Mouse (Mus musculus) stomach, postnatal 0 days (tissue): ENCODE results near the gene Enpp7. TPM values are rescaled to one million over a fixed set of nuclear protein-coding genes. Genes with fewer than 3 reads are reported as not detected.

Experiments used
- ATAC-seq: fragments of 200-750 bp; cut with Nextera tagmentation; 2 replicates; pipeline ENCODE4 v1.8.0; 2017; ENCODE audit not compliant: low FRiP score, low TSS enrichment
- DNase-seq: peaks from one replicate; pipeline ENCODE4 v3.0.0-alpha.2; 2016; ENCODE audit warnings: low spot score
- H3K27ac ChIP-seq: fragments of 300-500 bp; sonication (generic); replicated peaks from 2 replicates; pipeline ENCODE4 v1.5.1; 2014; ENCODE audit warnings: mild to moderate bottlenecking, control low read depth
- H3K27me3 ChIP-seq: fragments of 300-500 bp; sonication (generic); 2 replicates; pipeline ENCODE4 v1.6.1; 2014; ENCODE audit warnings: low read length; ENCODE audit not compliant: control insufficient read depth, insufficient read depth
- H3K36me3 ChIP-seq: fragments of 300-500 bp; sonication (generic); 2 replicates; pipeline ENCODE4 v1.6.1; 2014; ENCODE audit warnings: low read length, mixed read lengths; ENCODE audit not compliant: control insufficient read depth, insufficient read depth
- H3K4me1 ChIP-seq: fragments of 300-500 bp; sonication (generic); replicated peaks from 2 replicates; pipeline ENCODE4 v1.6.1; 2014; ENCODE audit warnings: antibody characterized with exemption; ENCODE audit not compliant: control insufficient read depth, insufficient read depth
- H3K4me2 ChIP-seq: fragments of 300-500 bp; sonication (generic); replicated peaks from 2 replicates; pipeline ENCODE4 v1.6.1; 2014; ENCODE audit warnings: low read depth, mild to moderate bottlenecking, control low read depth, moderate library complexity
- H3K4me3 ChIP-seq: fragments of 300-500 bp; sonication (generic); 2 replicates; pipeline ENCODE4 v1.5.1; 2014; ENCODE audit warnings: low read depth, low read length, control low read depth
- H3K9ac ChIP-seq: fragments of 300-500 bp; sonication (generic); 2 replicates; pipeline ENCODE4 v1.6.1; 2014; ENCODE audit warnings: mild to moderate bottlenecking, low read length, control low read depth, mixed read lengths
- H3K9me3 ChIP-seq: fragments of 300-500 bp; sonication (generic); 2 replicates; pipeline ENCODE4 v1.6.1; 2016; ENCODE audit warnings: low read length; ENCODE audit not compliant: control insufficient read depth
- CTCF ChIP-seq: IDR thresholded peaks from 2 replicates; pipeline ENCODE4 v1.5.1; 2016; ENCODE audit warnings: antibody characterized with exemption, low read depth, mild to moderate bottlenecking, moderate library complexity
- EP300 ChIP-seq: optimal IDR thresholded peaks from 2 replicates; pipeline ENCODE3; 2016; ENCODE audit warnings: antibody characterized with exemption
- WGBS: fragments of 180-500 bp; shearing (Covaris S2); extraction: QIAGEN DNeasy Blood & Tissue Kit; methylation state at CpG from one replicate; pipeline ENCODE4 v1.1.7; 2014; 5-methylcytosine and 5-hydroxymethylcytosine counted together
- polyA plus RNA-seq: library from polyadenylated mRNA; unstranded; fragments of >200 nt; fragmentation: Nextera tagmentation; extraction: Ambion mirVana; gene quantifications from 2 replicates; pipeline ENCODE4 v1.2.1, GENCODE M21; 2015

The Enpp7 gene
- polyA plus RNA-seq, 1 experiment from 2014 or later, result not detected

DNA sequence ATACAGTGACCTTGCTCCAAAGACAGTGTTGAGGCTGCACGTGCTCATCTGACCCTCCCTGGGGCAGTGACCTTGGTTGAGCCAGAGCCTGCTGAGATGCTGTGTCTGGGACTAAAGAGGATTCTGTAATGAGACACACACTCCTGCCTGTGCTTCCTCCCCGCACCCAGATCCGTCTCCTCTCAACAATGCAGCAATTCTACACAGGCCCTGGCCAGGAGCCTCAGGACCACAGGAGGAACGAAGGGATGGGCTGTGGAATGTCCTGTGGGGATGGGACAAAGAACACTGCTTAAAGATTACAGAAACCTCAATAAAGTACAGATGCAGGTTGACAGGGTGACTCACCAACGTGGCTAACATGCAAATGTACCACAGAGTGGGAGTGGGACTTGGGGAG, 2.4 kb upstream of the Enpp7 start:
- H3K9ac ChIP-seq, result no peak overlapping the region
- H3K27ac ChIP-seq, result no peak overlapping the region
- H3K4me1 ChIP-seq, result no peaks in the 10 kb centered on the region
- no peaks in the 10 kb centered on the region for H3K27me3 ChIP-seq
- no peak overlapping the region for H3K4me2 ChIP-seq
- H3K9me3 ChIP-seq, result no peaks in the 10 kb centered on the region
- no peak for TF ChIP-seq EP300
- no peak for TF ChIP-seq CTCF
- H3K4me3 ChIP-seq, result no peak overlapping the region
- DNase-seq (no peak), ATAC-seq (no peak)
- no peaks in the 10 kb centered on the region for H3K36me3 ChIP-seq
- 59% methylated on average over 5 of the region's 5 CpGs for WGBS

DNA sequence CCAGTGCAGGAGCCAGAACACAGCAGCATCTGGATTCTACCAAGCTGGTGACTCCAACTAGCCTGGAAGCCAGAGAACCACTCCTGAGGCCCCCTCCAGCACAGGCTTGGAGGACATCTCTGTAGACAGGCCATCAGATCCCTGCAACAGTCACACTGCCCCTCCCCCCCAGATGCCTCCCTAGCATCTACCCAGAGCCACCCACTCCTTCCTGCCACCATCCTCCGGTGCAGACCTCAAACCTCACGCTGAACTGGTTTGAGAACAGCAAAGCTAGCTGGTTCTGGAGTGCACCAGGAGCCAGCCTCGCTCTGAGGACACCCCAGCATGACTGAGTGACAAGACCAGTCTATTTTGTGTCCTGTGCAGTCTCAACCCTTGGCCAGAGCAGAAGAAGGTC, 4.8 kb downstream of the Enpp7 start:
- H3K4me2 ChIP-seq, result no peak overlapping the region
- no peak overlapping the region for H3K9ac ChIP-seq
- 56% methylated on average over 3 of the region's 3 CpGs for WGBS
- ATAC-seq (no peak), DNase-seq (no peak)
- no peaks in the 10 kb centered on the region for H3K36me3 ChIP-seq
- H3K27ac ChIP-seq, result no peak overlapping the region
- H3K4me1 ChIP-seq, result no peaks in the 10 kb centered on the region
- no peak overlapping the region for H3K4me3 ChIP-seq
- no peaks in the 10 kb centered on the region for H3K27me3 ChIP-seq
- no peaks in the 10 kb centered on the region for H3K9me3 ChIP-seq
- no peak for TF ChIP-seq CTCF
- no peak for TF ChIP-seq EP300

DNA sequence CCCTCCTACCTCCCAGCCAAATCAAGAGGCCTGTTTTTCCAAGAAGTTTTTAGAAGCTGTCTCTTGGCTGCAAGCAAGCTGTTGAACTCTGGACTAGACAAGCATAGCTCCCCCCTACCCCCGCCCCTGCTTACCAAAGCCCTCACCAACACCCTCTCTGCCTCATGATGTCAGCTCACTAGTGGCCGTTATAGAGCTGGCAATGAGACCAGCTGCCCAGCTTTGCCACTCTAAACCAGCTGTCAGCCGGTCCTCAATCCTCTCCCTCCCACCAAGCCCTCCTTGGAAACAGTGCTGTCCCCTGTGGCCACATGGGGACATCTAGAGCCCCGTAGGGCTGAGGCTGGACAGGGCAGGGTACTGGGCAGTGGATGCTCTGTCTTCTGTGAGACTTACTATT, 7.5 kb downstream of the Enpp7 start:
- H3K27ac ChIP-seq, result no peak overlapping the region
- WGBS, result 36% methylated on average over 4 of the region's 4 CpGs
- DNase-seq, result no peak
- H3K36me3 ChIP-seq, result no peaks in the 10 kb centered on the region
- H3K9ac ChIP-seq, result no peak overlapping the region
- no peaks in the 10 kb centered on the region for H3K9me3 ChIP-seq
- H3K4me1 ChIP-seq, result no peaks in the 10 kb centered on the region
- no peak for ATAC-seq
- no peaks in the 10 kb centered on the region for H3K27me3 ChIP-seq
- no peak overlapping the region for H3K4me3 ChIP-seq
- no peak overlapping the region for H3K4me2 ChIP-seq
- no peak for TF ChIP-seq EP300
- TF ChIP-seq CTCF, result 0 out of 2 replicates have a peak, but pooled peaks have one; percentile 4

- Histone ChIP-seq H3K4me2 (no peak overlapping the region), H3K4me1 (no peaks in the 10 kb centered on the region), H3K27me3 (no peaks in the 10 kb centered on the region), H3K9ac (no peak overlapping the region), H3K36me3 (no peaks in the 10 kb centered on the region), H3K9me3 (no peaks in the 10 kb centered on the region), H3K4me3 (no peak overlapping the region), H3K27ac (no peak overlapping the region)
- no peak for DNase-seq
- WGBS, result 64% methylated on average over 3 of the region's 3 CpGs
- TF ChIP-seq CTCF, result no peak
- TF ChIP-seq EP300, result no peak
- no peak for ATAC-seq
Measured at GRCm38 (mm10) chr11:118997182-118997581, 9.2 kb downstream of the Enpp7 start.

GRCm38 (mm10) chr11:118998540-118999265, 10.7 kb downstream of the Enpp7 start:
- Histone ChIP-seq H3K4me1 (no peaks in the 10 kb centered on the region), H3K27me3 (no peaks in the 10 kb centered on the region), H3K4me3 (no peak overlapping the region), H3K9ac (no peak overlapping the region), H3K4me2 (peak overlapping the region; percentile 32; the same call in 1 of the 2 replicates), H3K36me3 (no peaks in the 10 kb centered on the region), H3K27ac (no peak overlapping the region), H3K9me3 (no peaks in the 10 kb centered on the region)
- ATAC-seq (peak; percentile 47; the same call in 1 of the 2 replicates), DNase-seq (peak; percentile 82)
- TF ChIP-seq CTCF, result peak; percentile 92
- TF ChIP-seq EP300, result no peak
- 12% methylated on average over 30 of the region's 30 CpGs for WGBS

- H3K9ac ChIP-seq, result no peak overlapping the region
- no peaks in the 10 kb centered on the region for H3K27me3 ChIP-seq
- DNase-seq, result no peak
- no peak for ATAC-seq
- no peak overlapping the region for H3K4me3 ChIP-seq
- no peak overlapping the region for H3K27ac ChIP-seq
- TF ChIP-seq EP300, result no peak
- TF ChIP-seq CTCF, result no peak
- H3K36me3 ChIP-seq, result no peaks in the 10 kb centered on the region
- no peaks in the 10 kb centered on the region for H3K4me1 ChIP-seq
- WGBS, result 7% methylated on average over 26 of the region's 26 CpGs
- no peak overlapping the region for H3K4me2 ChIP-seq
- H3K9me3 ChIP-seq, result no peaks in the 10 kb centered on the region
Measured at GRCm38 (mm10) chr11:118999361-118999804, 11.4 kb downstream of the Enpp7 start.
